Mouse (Mus musculus) ES-E14 (cell line): ENCODE measurements at regions not wholly inside any gene's neighbourhood (a gene's known extent, or its start where the extent isn't known, plus 50 kb on each side); places are given as distances from the start of the nearest gene placed in this dataset.

Experiments
- CHD2 ChIP-seq: IDR thresholded peaks from 2 replicates; pipeline ENCODE4 v1.6.1; 2014; ENCODE audit warnings: mild to moderate bottlenecking, low read depth, low read length, inconsistent platforms
- HCFC1 ChIP-seq: IDR thresholded peaks from 2 replicates; pipeline ENCODE4 v1.6.1; 2012; ENCODE audit warnings: low read length, inconsistent platforms, borderline replicate concordance; ENCODE audit not compliant: insufficient read depth
- MAFK ChIP-seq: IDR thresholded peaks from 2 replicates; pipeline ENCODE4 v1.6.1; 2014; ENCODE audit warnings: mild to moderate bottlenecking, low read depth, low read length, inconsistent platforms; ENCODE audit not compliant: insufficient read depth
- ZC3H11A ChIP-seq: IDR thresholded peaks from 2 replicates; pipeline ENCODE4 v1.6.1; 2012; ENCODE audit warnings: low read depth, mild to moderate bottlenecking, inconsistent platforms, low read length, borderline replicate concordance
- ZNF384 ChIP-seq: IDR thresholded peaks from 2 replicates; pipeline ENCODE4 v1.6.1; 2012; ENCODE audit warnings: low read depth, low read length, inconsistent platforms

GRCm38 (mm10) chr3:38243209-38243608 lies 241.4 kb downstream of the Ankrd50 start:
- TF ChIP-seq MAFK (no peak), ZNF384 (no peak), HCFC1 (no peak), CHD2 (no peak), ZC3H11A (no peak)
